Mouse (Mus musculus) gastrocnemius, postnatal 4 days (tissue): Measurements from ENCODE around the gene Smg5. TPM values are rescaled to one million over a fixed set of nuclear protein-coding genes. Genes with fewer than 3 reads are reported as not detected.
A peak's percentile ranks its signal among the peaks of the same experiment; 100 is the strongest.
"Not testable (repeated sequence)": the region's sequence is repeated elsewhere in the genome, so short reads cannot be mapped to it uniquely, and the experiment has no call there.

ENCODE experiments used
- DNase-seq, 2 experiments: peaks; one replicate each; pipeline ENCODE4 v3.0.0; 2021 to 2022; ENCODE audit warnings: low spot score in 2 of 2, mixed read lengths in 2 of 2
- long read RNA-seq, 2 experiments: library from polyadenylated mRNA; stranded (forward); transcript quantifications; one replicate each; pipeline ENCODE4 v2.0.0; 2021
- total RNA-seq, 2 experiments: library from RNA; stranded (reverse); gene quantifications; 2 replicates each; pipeline ENCODE4 v1.2.3; 2021

The Smg5 gene
- total RNA-seq, result 10 to 100 TPM; 46.1 to 46.4 TPM
- long read RNA-seq, experiment 1, full-length matches to known transcripts, result 4 of 8 reads
- long read RNA-seq, experiment 1, partial matches to known transcripts, result 2 of 8 reads
- long read RNA-seq, experiment 1, other reads (novel, unspliced or antisense), result 2 of 8 reads
- long read RNA-seq, experiment 2, full-length matches to known transcripts, result 5 of 14 reads
- long read RNA-seq, experiment 2, partial matches to known transcripts, result 2 of 14 reads
- long read RNA-seq, experiment 2, other reads (novel, unspliced or antisense), result 7 of 14 reads

- DNase-seq, result peak; percentile 92 to 98
Observed at GRCm38 (mm10) chr3:88336058-88337013, at the start of gene Smg5, which contains the start of gene Tmem79. Gene Smg5 (plus strand): TSS chr3:88336260. Gene Tmem79 (minus strand): TSS chr3:88336148.

DNA sequence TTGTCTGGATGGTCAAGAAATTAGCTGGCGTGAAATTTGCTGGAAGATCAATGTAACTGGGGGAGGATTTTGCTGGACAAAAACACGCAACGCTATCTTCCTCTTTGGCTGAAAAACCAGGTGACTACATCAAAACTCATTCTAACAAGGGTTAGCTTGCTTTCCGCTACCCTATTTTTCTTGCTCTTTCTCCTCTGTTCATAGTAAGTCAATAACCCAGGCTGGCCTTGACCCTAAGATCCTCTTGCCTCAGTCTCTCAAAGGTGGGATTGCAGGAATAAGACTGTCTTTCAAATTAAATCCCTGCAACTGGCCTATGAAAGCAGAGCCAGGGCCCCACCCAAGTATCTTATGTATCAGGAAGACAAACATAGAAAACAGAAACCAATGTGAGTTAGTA is 49.0 kb upstream of the Smg5 start, which contains the start of gene Gm38392:
Gm38392 (minus strand) TSS at position 101 of the 400 bp plus-strand sequence.
- no peak for DNase-seq

- DNase-seq, result not testable (repeated sequence)
Observed at GRCm38 (mm10) chr3:88288133-88288713, 47.8 kb upstream of the Smg5 start.

GRCm38 (mm10) chr3:88291970-88292369 is 44.1 kb upstream of the Smg5 start:
- DNase-seq, result no peak

- DNase-seq, result not testable (repeated sequence)
Observed at GRCm38 (mm10) chr3:88295272-88295671, 40.8 kb upstream of the Smg5 start.

DNA sequence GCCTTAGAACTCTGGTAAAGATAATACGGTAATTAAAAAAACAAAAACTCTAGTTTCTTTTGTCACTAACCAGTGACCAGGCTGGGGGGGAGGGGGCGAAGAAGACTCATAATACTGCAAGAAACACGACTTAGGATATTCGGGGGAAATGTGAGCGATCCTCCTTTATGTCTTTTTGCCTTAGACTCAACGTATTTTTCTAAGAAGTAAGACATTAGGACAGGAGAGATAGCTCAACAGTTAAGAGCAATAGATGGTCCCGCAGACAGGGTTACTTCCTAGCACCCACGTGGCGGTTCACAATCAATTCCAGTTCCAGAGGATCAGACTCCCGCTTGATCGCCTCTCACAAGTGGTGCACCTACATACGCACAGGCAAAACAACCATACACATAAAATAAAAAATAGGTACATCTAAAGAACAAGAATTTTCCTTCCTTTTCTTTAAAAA is 39.9 kb upstream of the Smg5 start:
- DNase-seq, result no peak

DNA sequence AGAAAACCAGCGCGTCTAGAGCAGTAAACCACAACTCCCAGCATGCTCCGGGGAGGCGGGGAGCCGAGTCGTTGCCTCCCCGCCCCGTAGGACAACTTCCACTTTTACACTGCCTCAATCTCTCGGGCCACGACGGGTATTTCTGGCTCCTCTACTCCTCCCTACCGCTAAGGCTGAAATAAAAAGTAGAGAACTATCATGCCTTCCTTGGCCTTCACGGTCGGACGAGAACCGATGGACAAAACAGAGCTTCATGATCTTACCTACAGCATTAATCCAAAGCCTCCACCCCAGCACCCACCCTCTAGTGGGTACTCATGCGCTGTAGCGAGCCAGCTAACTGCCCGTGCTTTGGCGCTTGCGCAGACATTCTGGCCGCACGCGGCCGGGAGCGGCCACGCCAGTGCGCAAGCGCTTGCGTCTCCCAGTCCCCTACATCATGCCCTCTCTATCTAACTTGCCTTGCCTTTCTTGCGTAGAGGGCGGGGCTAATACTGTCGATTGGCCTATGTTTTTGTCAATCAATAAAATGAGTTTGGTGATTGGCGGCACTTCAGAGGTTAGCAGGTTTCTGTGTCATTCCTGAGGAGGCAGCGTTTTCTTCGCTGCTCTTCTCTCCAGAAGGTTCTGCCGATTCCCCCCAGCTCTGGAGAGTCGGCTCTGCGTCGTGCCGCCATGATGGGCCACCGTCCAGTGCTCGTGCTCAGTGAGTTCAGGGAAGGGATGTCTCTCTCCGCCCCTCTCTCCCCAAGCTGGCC is 39.3 kb upstream of the Smg5 start, which contains the start of the genes Tsacc and Cct3:
Tsacc (minus strand) TSS at position 439 of the 758 bp plus-strand sequence.
Cct3 (plus strand) TSS at position 556 of the 758 bp plus-strand sequence.
- DNase-seq, result peak; percentile 86 to 94

DNA sequence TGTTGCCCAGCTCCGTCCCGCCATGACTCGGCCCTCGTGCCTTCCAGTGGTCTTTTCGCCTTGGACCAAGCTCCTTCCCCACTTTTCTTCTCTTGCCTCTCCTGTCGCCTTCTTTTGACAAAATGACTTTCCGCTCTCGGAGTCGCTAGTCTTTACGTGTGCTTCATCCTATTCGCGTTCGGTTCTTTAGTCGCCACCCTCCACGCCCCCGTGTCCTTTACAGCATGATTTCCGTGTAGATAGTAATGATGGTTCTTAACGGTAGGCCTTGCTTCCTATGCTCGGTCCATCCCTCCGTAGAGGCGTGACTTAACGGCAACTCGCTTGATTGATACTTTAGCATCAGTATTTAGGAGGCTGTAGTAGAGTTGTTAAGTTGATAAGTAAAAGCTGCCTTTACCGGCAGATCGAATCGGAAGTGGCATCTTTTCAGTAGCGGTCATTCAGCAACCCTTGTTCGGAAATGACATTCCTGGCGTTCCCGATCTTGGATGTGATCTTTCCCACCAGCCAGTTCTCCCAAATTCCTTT is 38.7 kb upstream of the Smg5 start:
- DNase-seq, result no peak

GRCm38 (mm10) chr3:88299172-88299571 is 36.9 kb upstream of the Smg5 start:
- no peak for DNase-seq

DNA sequence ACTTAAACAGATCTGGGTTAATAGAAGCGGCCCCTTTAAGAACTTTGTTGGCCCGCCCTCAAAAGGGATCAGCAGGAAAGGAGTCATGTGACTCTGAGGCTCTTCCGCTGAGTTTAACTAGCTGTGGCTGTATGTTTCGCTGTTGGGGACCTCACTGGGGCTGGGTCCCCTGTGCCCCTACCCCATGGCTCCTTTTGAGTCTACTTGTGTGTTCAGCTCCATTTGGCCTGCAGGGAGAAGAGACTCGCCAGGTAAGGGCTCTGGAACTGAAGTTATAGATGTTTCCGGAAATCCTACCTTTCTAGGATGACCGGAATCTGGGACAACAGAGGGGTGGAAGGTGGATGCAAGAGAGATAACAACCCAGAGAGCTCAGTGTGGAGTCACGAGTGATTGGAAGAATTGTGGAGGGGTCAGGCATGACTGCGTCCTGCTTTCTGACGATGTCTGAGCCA is 11.1 kb upstream of the Smg5 start, which contains the start of gene Glmp:
Glmp (plus strand) TSS at position 73 of the 455 bp plus-strand sequence.
- DNase-seq, result peak in 1 of 2 experiments; percentile 63

DNA sequence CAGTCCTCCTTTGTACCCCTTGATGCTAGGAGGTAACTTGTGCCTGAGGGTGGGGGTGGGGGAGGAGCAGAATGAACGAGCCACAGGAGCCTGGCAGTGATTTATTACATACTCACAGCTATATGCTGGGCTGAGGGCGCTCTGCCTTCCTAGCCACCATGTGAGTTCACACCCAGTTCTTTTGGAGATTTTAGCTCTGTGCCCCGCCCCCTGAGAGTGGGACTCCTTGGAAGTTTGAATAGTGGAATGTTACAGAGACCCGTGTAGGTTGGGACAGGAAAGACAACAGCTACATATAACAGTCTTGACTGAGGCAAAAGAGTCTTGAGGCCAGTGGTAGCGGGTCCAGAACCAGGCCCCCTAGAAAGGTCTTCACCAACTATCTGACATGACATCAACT is 7.1 kb upstream of the Smg5 start:
- no peak for DNase-seq

- no peak for DNase-seq
Observed at GRCm38 (mm10) chr3:88331282-88331681, 4.8 kb upstream of the Smg5 start.

DNA sequence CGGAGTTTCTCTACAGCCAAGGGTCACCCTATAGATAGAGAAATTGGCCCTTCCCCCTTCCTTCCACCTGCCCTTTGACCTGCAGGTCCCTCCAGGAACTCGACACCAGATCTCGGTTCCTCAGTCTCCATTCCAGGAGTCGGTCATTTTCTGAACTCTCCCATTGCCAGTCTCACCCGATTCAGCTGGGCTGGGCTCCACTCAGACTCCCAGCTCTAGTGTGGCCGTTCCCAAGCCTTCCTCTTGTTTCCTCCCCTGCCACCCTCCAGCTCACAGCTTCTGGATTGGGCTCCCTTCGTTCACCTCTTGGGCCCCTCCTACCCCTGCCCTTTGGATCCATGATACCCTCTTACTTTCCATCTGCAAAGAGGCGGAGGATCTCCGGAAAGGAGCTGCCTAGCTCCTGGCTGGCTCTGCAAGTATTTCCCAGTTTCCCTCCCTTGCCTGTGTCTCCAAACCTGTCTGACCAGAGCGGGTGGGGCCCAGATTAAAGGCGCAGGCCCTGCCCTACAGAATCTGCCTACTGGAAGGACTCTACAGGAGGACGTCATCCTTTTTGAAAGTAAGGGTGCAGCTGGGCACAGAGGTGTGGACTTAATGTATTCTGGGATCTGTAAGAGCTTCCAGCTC is 1.9 kb upstream of the Smg5 start:
- no peak for DNase-seq

- DNase-seq, result no peak
Observed at GRCm38 (mm10) chr3:88334902-88335435, 1.1 kb upstream of the Smg5 start.

GRCm38 (mm10) chr3:88335436-88336053 is 515 bp upstream of the Smg5 start:
- no peak for DNase-seq

DNA sequence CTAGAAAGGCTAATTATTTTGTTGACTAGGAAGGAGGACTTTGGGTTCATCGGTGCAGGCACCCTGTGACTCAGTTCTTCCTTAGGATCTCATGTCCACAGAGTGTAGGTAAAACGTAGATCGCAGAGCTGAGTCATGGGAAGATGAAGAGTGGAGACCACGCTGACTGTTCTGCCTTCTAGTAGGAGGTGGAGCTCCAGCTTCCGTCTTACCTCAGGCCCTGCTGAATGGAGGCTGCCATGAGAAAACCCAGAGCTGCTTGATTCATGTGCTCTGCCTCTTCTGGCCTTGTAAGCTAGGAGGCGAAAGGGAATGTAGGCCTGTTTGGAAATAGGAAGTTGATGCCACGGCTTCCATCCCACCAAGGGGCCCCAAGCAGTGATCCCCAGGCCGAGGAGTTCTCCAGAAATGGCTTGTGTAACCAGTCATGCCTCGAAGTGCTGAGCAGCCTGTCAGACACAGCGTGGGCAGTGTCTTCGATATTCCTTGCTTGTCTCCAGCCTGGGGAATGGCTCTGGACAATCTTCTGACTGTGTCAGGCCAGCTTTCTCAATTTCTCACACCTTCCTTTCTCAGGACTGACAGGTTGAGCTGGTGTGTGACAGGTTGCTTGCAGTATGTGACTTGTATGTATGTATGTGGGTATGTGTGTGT is 1.4 kb downstream of the Smg5 start:
- no peak for DNase-seq

GRCm38 (mm10) chr3:88338316-88338715 is 2.3 kb downstream of the Smg5 start:
- no peak for DNase-seq

DNA sequence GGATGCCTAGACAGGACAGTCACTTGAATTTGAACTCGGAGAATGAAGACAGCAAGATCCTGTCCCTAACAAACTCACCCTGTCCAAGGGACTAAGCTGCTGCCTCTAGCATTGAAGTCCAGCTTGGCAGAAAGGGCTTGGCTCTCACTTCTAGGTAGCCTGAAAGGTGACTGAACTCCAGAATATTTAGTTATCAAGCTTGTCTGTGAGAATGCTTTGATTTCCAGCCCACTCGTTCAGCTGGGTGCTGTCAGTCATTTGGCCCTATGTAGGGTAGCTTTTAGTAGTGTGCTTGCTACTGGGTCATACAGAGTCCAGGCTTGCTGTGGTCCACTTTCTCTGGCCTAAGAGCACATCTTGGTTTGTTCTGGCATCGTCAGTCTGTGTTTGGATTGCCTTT is 2.9 kb downstream of the Smg5 start:
- DNase-seq, result no peak
